Mouse (Mus musculus): ENCODE results near the gene Krt8.

DNA sequence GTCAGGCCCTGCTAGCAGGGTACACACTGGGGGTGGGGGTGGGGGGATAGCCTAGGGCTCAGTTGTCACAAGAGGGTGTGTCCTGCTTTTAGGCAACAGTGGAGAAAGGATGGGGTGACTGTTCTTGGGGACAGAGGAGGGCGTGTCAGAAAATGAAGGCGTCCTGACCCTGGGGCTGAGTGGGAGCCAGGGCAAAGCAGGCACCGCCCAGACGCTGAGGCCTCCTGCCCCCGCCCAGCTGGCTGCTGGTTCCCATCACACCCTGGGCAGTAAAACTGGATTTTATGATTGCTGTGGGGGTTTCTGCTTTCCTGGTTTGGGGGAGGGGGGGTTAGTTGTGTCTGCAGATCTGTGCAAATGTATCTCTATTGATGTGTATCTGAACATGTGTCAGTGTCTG, 28.3 kb downstream of the Krt8 start:
- no peak for TF ChIP-seq CTCF (IDR thresholded peaks at IDR 0.05; ENCODE audit: extremely low read depth, insufficient read length, insufficient replicate concordance, low read depth, low read length)
- TF ChIP-seq POLR2A (IDR thresholded peaks at IDR 0.05; ENCODE audit: low read depth, low read length): no peak

Data from small intestine, adult 2 months (tissue).